Mouse (Mus musculus) megakaryocyte, embryonic 14.5 days (primary cell): ENCODE data around the gene Serpine1.

ENCODE experiments used
- FLI1 ChIP-seq: IDR thresholded peaks from 2 replicates; pipeline ENCODE4 v1.6.1; 2012; ENCODE audit warnings: low read length, inconsistent platforms, mixed read lengths
- GATA1 ChIP-seq: IDR thresholded peaks from 3 replicates; pipeline ENCODE4 v1.6.1; 2012; ENCODE audit warnings: mixed read lengths, low read length, inconsistent platforms, borderline replicate concordance

- TF ChIP-seq GATA1: no peak
- no peak for TF ChIP-seq FLI1
Observed at GRCm38 (mm10) chr5:137090870-137091269, 18.8 kb upstream of the Serpine1 start.
